Mouse (Mus musculus) CD4-positive, CD25-positive, alpha-beta regulatory T cell, adult 4 months (primary cell): ENCODE measurements around the gene Ak5. TPM values are rescaled to one million over a fixed set of nuclear protein-coding genes. Genes with fewer than 3 reads are reported as not detected.

Experiments
- polyA plus RNA-seq, 2 experiments: library from polyadenylated mRNA; unstranded; fragments of 100-300 nt; shearing (Covaris generic); gene quantifications; one replicate each; pipeline ENCODE4 v1.2.1; 2017

Gene Ak5
- polyA plus RNA-seq, 2 experiments from 2014 or later: 0.12 TPM; not detected in 1

Other genes starting within 250 kb of the Ak5 start
- gene Pigk, start 45.7 kb upstream of the Ak5 start, polyA plus RNA-seq: 10 to 100 TPM; 51.1 to 60.6 TPM